Mouse (Mus musculus): ENCODE measurements at regions not wholly inside any gene's neighbourhood (a gene's known extent, or its start where the extent isn't known, plus 50 kb on each side); places are given as distances from the start of the nearest gene placed in this dataset.

- Histone ChIP-seq H3K9me3 (ENCODE audit: control insufficient read depth, low read length) (no peaks in the 10 kb centered on the region), H3K27me3 (ENCODE audit: control insufficient read depth, insufficient read depth, low read length) (no peaks in the 10 kb centered on the region), H3K9ac (ENCODE audit: low read length) (no peak overlapping the region), H3K4me1 (ENCODE audit: control insufficient read depth, insufficient read depth, low read length) (no peaks in the 10 kb centered on the region), H3K27ac (replicated peaks; ENCODE audit: low read depth, low read length) (no peak overlapping the region), H3K4me2 (ENCODE audit: low read depth, severe bottlenecking) (no peak overlapping the region), H3K36me3 (ENCODE audit: control insufficient read depth, insufficient read depth, low read length) (no peaks in the 10 kb centered on the region), H3K4me3 (ENCODE audit: low read depth, low read length) (no peak overlapping the region)
- ATAC-seq (ENCODE audit: insufficient number of reproducible peaks, low FRiP score, low TSS enrichment, low read depth) (no peak), DNase-seq (ENCODE audit: low spot score) (no peak)
- 78% methylated on average over 7 of the region's 7 CpGs for WGBS
Measured at GRCm38 (mm10) chr10:99476214-99476613, 213.2 kb downstream of the Dusp6 start.

- Histone ChIP-seq H3K4me3 (ENCODE audit: low read depth, low read length) (no peak overlapping the region), H3K27me3 (ENCODE audit: control insufficient read depth, insufficient read depth, low read length) (no peaks in the 10 kb centered on the region), H3K9ac (ENCODE audit: low read length) (no peak overlapping the region), H3K36me3 (ENCODE audit: control insufficient read depth, insufficient read depth, low read length) (no peaks in the 10 kb centered on the region), H3K4me1 (ENCODE audit: control insufficient read depth, insufficient read depth, low read length) (no peaks in the 10 kb centered on the region), H3K9me3 (ENCODE audit: control insufficient read depth, low read length) (no peaks in the 10 kb centered on the region), H3K4me2 (ENCODE audit: low read depth, severe bottlenecking) (no peak overlapping the region), H3K27ac (replicated peaks; ENCODE audit: low read depth, low read length) (no peak overlapping the region)
- no peak for ATAC-seq (ENCODE audit: insufficient number of reproducible peaks, low FRiP score, low TSS enrichment, low read depth)
- 92% methylated on average over 7 of the region's 7 CpGs for WGBS
- DNase-seq (ENCODE audit: low spot score) = no peak
Measured at GRCm38 (mm10) chr10:99476776-99477175, 213.7 kb downstream of the Dusp6 start.

- Histone ChIP-seq H3K4me2 (ENCODE audit: low read depth, severe bottlenecking) (no peak overlapping the region), H3K36me3 (ENCODE audit: control insufficient read depth, insufficient read depth, low read length) (no peaks in the 10 kb centered on the region), H3K27ac (replicated peaks; ENCODE audit: low read depth, low read length) (no peak overlapping the region), H3K9ac (ENCODE audit: low read length) (no peak overlapping the region), H3K9me3 (ENCODE audit: control insufficient read depth, low read length) (no peaks in the 10 kb centered on the region), H3K4me1 (ENCODE audit: control insufficient read depth, insufficient read depth, low read length) (no peaks in the 10 kb centered on the region), H3K27me3 (ENCODE audit: control insufficient read depth, insufficient read depth, low read length) (no peaks in the 10 kb centered on the region), H3K4me3 (ENCODE audit: low read depth, low read length) (no peak overlapping the region)
- WGBS = 87% methylated on average over 4 of the region's 4 CpGs
- DNase-seq (ENCODE audit: low spot score) (no peak), ATAC-seq (ENCODE audit: insufficient number of reproducible peaks, low FRiP score, low TSS enrichment, low read depth) (no peak)
Measured at GRCm38 (mm10) chr10:99480573-99480972, 217.5 kb downstream of the Dusp6 start.

- H3K4me3 ChIP-seq (ENCODE audit: low read depth, low read length) = no peak overlapping the region
- no peak overlapping the region for H3K9ac ChIP-seq (ENCODE audit: low read length)
- no peaks in the 10 kb centered on the region for H3K4me1 ChIP-seq (ENCODE audit: control insufficient read depth, insufficient read depth, low read length)
- H3K27ac ChIP-seq (replicated peaks; ENCODE audit: low read depth, low read length) = no peak overlapping the region
- 93% methylated on average over 3 of the region's 3 CpGs for WGBS
- H3K36me3 ChIP-seq (ENCODE audit: control insufficient read depth, insufficient read depth, low read length) = no peaks in the 10 kb centered on the region
- ATAC-seq (ENCODE audit: insufficient number of reproducible peaks, low FRiP score, low TSS enrichment, low read depth) (no peak), DNase-seq (ENCODE audit: low spot score) (no peak)
- no peak overlapping the region for H3K4me2 ChIP-seq (ENCODE audit: low read depth, severe bottlenecking)
- no peaks in the 10 kb centered on the region for H3K27me3 ChIP-seq (ENCODE audit: control insufficient read depth, insufficient read depth, low read length)
- no peaks in the 10 kb centered on the region for H3K9me3 ChIP-seq (ENCODE audit: control insufficient read depth, low read length)
Measured at GRCm38 (mm10) chr10:99482009-99482408, 219.0 kb downstream of the Dusp6 start.

- Histone ChIP-seq H3K27me3 (ENCODE audit: control insufficient read depth, insufficient read depth, low read length) (no peaks in the 10 kb centered on the region), H3K36me3 (ENCODE audit: control insufficient read depth, insufficient read depth, low read length) (no peaks in the 10 kb centered on the region), H3K4me1 (ENCODE audit: control insufficient read depth, insufficient read depth, low read length) (no peaks in the 10 kb centered on the region), H3K4me2 (ENCODE audit: low read depth, severe bottlenecking) (no peak overlapping the region), H3K9ac (ENCODE audit: low read length) (no peak overlapping the region), H3K9me3 (ENCODE audit: control insufficient read depth, low read length) (no peaks in the 10 kb centered on the region), H3K4me3 (ENCODE audit: low read depth, low read length) (no peak overlapping the region), H3K27ac (replicated peaks; ENCODE audit: low read depth, low read length) (no peak overlapping the region)
- ATAC-seq (ENCODE audit: insufficient number of reproducible peaks, low FRiP score, low TSS enrichment, low read depth) (no peak), DNase-seq (ENCODE audit: low spot score) (no peak)
- WGBS = 91% methylated on average over 16 of the region's 16 CpGs
Measured at GRCm38 (mm10) chr10:99488195-99489080, 225.4 kb downstream of the Dusp6 start.

- Histone ChIP-seq H3K4me3 (ENCODE audit: low read depth, low read length) (no peak overlapping the region), H3K36me3 (ENCODE audit: control insufficient read depth, insufficient read depth, low read length) (no peaks in the 10 kb centered on the region), H3K27ac (replicated peaks; ENCODE audit: low read depth, low read length) (no peak overlapping the region), H3K4me1 (ENCODE audit: control insufficient read depth, insufficient read depth, low read length) (no peaks in the 10 kb centered on the region), H3K27me3 (ENCODE audit: control insufficient read depth, insufficient read depth, low read length) (no peaks in the 10 kb centered on the region), H3K9me3 (ENCODE audit: control insufficient read depth, low read length) (no peaks in the 10 kb centered on the region), H3K4me2 (ENCODE audit: low read depth, severe bottlenecking) (no peak overlapping the region), H3K9ac (ENCODE audit: low read length) (no peak overlapping the region)
- WGBS = 70% methylated on average over 17 of the region's 17 CpGs
- no peak for DNase-seq (ENCODE audit: low spot score)
- no peak for ATAC-seq (ENCODE audit: insufficient number of reproducible peaks, low FRiP score, low TSS enrichment, low read depth)
Measured at GRCm38 (mm10) chr10:99511514-99512237, 247.8 kb downstream of the Csl start.

GRCm38 (mm10) chr10:99517944-99518343, 241.5 kb downstream of the Csl start:
- H3K9me3 ChIP-seq (ENCODE audit: control insufficient read depth, low read length) = no peaks in the 10 kb centered on the region
- H3K27me3 ChIP-seq (ENCODE audit: control insufficient read depth, insufficient read depth, low read length) = no peaks in the 10 kb centered on the region
- ATAC-seq (ENCODE audit: insufficient number of reproducible peaks, low FRiP score, low TSS enrichment, low read depth) = no peak
- no peak overlapping the region for H3K9ac ChIP-seq (ENCODE audit: low read length)
- H3K4me2 ChIP-seq (ENCODE audit: low read depth, severe bottlenecking) = no peak overlapping the region
- no peaks in the 10 kb centered on the region for H3K36me3 ChIP-seq (ENCODE audit: control insufficient read depth, insufficient read depth, low read length)
- no peak overlapping the region for H3K4me3 ChIP-seq (ENCODE audit: low read depth, low read length)
- DNase-seq (ENCODE audit: low spot score) = no peak
- H3K27ac ChIP-seq (replicated peaks; ENCODE audit: low read depth, low read length) = no peak overlapping the region
- H3K4me1 ChIP-seq (ENCODE audit: control insufficient read depth, insufficient read depth, low read length) = no peaks in the 10 kb centered on the region
- WGBS = 89% methylated on average over 4 of the region's 4 CpGs

GRCm38 (mm10) chr10:99519479-99519878, 240.0 kb downstream of the Csl start:
- Histone ChIP-seq H3K9ac (ENCODE audit: low read length) (no peak overlapping the region), H3K27ac (replicated peaks; ENCODE audit: low read depth, low read length) (no peak overlapping the region), H3K4me3 (ENCODE audit: low read depth, low read length) (no peak overlapping the region), H3K4me2 (ENCODE audit: low read depth, severe bottlenecking) (no peak overlapping the region), H3K4me1 (ENCODE audit: control insufficient read depth, insufficient read depth, low read length) (peaks cover 1% of the 10 kb centered on the region), H3K27me3 (ENCODE audit: control insufficient read depth, insufficient read depth, low read length) (no peaks in the 10 kb centered on the region), H3K36me3 (ENCODE audit: control insufficient read depth, insufficient read depth, low read length) (no peaks in the 10 kb centered on the region), H3K9me3 (ENCODE audit: control insufficient read depth, low read length) (no peaks in the 10 kb centered on the region)
- DNase-seq (ENCODE audit: low spot score) = no peak
- no peak for ATAC-seq (ENCODE audit: insufficient number of reproducible peaks, low FRiP score, low TSS enrichment, low read depth)
- 44% methylated on average over 4 of the region's 4 CpGs for WGBS

All from limb, embryonic 11.5 days (tissue).